Mouse (Mus musculus): ENCODE results near the gene Hlcs. TPM values are rescaled to one million over a fixed set of nuclear protein-coding genes. Genes with fewer than 3 reads are reported as not detected.
"Not testable (repeated sequence)": the region's sequence is repeated elsewhere in the genome, so short reads cannot be mapped to it uniquely, and the experiment has no call there.

Hlcs gene
- total RNA-seq (2015; ENCODE audit: low replicate concordance) (0.36 and 1.3 TPM in 2 replicates), total RNA-seq (2017; ENCODE audit: low replicate concordance) (0.64 and 5.1 TPM in 2 replicates)

DNA sequence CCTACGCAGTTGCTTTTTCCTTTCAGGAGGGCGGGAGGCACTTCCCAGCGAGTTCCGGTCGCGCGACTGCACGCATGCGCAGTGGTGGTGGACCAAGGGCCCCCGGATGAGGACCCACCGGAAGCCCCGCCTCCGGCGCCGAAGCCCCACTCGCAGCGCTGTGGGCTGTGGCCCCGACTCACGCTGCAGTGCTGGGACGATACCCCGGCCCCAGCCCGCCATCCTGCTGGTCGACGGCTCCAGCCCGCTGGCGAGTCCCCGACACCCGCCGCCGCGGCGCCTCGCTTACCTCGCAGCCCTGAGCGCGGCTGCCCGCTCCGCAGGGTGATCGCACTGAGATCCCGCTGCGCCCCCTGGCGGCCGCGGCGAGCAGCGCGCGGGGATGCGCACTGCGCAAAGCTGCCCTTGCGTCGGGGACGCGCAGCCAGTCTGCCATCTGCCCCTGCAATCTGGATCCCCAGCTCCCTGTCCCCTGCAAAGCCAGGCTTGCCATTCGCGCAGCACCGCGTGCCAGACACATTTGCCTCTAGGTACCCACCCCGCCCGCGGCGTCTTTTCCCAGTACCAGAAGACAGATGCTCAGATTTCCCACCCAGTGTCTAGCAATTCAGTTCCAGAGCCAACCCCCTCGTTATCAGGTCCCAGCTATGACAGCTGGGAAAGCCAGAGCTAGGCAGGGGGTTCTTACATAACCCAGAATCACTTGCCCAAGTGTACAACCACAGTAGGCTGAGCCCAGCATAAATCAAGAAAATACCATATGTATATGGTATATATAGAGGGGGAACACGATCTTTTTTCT lies at the start of gene Hlcs:
Hlcs (minus strand) TSS at position 343 of the 802 bp plus-strand sequence.
- peak; percentile 93 for ATAC-seq (replicated peaks; ENCODE audit: low FRiP score, poor library complexity, severe bottlenecking)

DNA sequence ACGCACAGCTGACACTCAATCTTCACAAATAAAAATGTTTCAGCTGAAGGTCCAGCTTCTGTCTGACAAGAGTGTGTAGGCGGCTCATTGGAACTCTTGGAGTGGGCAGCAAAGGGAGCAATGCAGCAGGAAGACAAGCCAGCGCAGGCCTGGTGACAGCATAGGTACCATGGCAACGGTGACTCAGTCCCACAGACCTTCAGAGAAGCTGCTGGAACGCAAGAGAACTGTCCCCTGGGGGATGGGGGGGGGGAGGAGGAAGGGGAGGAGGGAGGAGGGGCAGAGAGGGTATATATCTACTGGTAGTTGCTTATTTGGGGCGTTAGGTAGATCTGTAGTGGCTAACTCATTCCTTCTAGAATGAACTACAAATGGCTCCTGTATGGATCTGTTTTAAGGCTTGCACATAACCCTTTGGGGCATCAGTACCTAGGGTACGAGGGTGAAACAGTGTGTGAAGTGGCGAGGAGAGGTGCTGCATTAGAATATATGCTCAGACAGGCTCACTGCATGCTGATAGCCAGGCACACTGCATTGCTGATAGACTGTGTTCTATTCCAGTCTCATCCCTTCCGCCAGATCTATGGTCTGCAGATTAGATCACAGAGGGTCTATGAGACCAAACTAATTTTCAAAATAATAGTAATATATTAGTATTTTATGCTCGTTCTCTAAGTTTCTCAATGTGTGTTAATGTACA lies 49.0 kb upstream of the Hlcs start:
- no peak for ATAC-seq (replicated peaks; ENCODE audit: low FRiP score, poor library complexity, severe bottlenecking)

DNA sequence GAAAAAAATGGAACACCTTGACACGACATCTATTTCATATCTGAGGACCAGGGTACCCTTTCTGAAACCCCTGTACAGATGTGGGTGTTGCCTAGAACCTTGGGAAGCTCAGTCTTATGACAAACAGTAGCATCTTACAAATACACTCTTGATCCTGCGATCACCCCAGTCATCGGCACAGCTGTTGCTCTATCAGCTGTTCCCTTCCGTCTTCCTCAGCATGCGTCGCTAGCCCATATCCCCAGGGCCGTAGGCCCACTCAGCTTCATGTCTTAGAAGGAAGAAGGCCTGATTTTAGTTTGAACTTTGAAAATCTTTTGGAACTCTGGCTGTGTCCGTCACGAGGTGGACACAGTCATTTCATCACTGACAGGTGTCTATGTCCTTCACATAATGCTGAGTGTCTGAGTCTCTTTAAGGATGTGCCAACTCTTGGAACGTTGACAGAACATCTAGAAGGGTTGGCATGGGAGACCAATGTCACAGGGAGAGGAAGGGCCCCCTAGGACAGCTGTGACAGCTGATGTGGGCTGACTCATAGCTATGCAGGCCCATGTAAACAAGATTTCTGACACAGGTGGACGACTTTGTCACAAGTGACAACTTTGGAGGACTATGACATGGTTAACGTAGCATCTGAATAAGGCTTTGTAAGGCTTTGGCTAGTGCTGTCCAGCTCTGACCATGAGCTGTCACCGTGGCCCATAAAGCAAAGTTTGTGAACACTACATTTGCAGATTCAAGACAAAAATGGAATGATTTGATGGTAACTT lies 47.4 kb upstream of the Hlcs start:
- no peak for ATAC-seq (replicated peaks; ENCODE audit: low FRiP score, poor library complexity, severe bottlenecking)

DNA sequence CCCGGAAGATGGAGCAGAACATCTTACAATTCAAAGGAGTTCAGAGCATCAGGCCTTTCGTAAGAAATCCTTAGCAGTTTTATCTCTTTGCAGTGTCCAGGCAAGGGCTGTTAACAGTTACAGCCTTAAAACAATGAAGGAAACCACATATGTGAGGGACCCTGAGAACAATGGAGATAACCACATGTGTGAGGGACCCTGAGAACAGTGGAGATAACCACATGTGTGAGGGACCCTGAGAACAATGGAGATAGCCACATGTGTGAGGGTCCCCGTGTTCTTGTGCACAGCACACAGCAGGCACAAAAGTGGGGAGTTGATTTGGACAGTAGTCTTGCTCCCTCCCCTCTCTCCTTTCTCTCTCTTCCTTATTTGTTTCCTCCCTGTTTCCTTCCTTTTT lies 44.7 kb upstream of the Hlcs start:
- ATAC-seq (replicated peaks; ENCODE audit: low FRiP score, poor library complexity, severe bottlenecking) = no peak

DNA sequence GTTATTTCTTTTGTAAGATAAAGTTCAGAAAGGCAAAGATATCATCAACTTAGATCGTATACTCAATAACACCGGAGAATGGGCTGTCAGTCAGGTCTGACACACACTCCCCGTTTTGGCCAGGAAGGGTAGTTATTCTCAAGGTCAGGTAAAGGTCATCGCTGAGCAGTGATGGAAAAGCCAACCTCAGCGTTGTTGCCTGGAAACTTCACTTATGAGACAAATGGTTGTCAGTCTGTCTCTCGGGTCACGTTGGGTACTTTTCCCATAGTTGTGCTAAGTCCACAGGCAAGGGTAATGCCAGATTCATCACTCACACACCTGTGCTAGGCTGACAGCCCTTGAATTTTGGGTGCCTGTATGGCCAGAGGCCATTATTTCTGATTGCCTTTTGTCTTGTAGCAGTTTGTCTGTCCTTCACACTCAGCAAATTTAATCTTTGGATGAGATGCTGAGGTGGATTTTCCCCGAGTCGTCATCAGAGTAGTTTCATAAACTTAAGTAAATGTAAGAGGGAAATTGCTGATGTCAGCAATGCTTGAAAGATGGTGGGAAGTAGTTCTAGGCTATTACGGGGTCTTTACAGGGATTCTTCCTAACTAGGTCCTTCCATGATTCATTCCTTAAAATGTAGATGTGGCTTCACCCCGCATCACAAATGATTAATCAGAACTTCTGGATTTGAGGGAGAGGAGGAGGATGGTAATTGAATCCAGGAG lies 43.6 kb upstream of the Hlcs start:
- no peak for ATAC-seq (replicated peaks; ENCODE audit: low FRiP score, poor library complexity, severe bottlenecking)

DNA sequence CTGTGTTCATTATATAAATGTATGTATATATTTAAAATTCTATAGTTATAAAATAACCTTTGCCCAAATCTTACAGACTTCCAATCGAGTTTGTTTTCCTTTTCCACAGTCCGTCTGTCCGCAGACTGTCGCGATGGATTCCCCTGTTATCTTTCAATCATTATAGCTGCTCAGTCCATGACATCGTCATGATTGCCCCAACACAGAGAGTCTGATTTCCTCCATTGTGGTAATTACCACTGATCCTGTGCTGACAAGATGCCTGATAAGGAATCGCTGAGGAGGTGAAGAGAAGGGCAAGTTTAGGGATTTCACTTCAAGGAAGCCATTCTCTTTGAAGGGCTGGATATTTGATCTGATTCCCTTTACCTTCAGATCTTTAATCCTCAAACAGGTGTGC lies 42.7 kb upstream of the Hlcs start:
- no peak for ATAC-seq (replicated peaks; ENCODE audit: low FRiP score, poor library complexity, severe bottlenecking)

DNA sequence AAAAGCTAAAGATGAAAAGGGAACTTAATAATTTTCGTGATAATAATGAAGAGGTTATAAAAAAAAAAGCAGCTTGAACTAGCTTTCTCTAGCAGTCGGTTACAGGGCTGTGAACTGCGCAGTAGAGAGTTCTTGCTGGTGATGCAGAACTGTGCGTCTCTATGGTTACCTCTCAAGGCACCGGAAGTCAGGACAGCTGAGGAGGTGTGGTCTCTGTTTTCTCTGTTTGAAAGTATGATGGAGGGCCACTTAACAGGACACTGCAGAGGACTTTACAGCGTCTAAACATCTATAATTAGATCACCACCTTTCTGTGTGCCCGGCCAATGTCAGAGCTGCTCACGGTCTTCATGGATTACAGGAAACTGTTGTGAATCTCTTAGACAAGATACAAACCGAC lies 41.1 kb upstream of the Hlcs start:
- no peak for ATAC-seq (replicated peaks; ENCODE audit: low FRiP score, poor library complexity, severe bottlenecking)

DNA sequence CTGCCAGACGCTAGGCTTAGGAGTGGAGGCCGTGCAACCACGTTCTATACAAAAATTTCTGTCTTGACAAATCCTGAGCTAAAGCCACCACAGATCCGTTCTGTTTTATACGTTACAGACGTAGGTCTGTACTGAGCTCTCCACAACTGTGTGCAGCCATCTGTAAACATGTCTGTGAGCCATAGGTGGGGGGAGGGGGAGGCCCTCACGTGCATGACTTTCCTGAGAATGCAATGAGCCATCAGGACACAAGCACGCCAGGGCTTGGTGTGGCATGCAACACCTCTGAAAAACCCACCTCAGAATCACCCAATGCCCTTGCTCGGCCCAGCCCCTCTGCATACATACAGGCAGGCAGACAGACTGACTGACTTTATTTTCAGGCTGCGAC lies 36.9 kb upstream of the Hlcs start:
- no peak for ATAC-seq (replicated peaks; ENCODE audit: low FRiP score, poor library complexity, severe bottlenecking)

DNA sequence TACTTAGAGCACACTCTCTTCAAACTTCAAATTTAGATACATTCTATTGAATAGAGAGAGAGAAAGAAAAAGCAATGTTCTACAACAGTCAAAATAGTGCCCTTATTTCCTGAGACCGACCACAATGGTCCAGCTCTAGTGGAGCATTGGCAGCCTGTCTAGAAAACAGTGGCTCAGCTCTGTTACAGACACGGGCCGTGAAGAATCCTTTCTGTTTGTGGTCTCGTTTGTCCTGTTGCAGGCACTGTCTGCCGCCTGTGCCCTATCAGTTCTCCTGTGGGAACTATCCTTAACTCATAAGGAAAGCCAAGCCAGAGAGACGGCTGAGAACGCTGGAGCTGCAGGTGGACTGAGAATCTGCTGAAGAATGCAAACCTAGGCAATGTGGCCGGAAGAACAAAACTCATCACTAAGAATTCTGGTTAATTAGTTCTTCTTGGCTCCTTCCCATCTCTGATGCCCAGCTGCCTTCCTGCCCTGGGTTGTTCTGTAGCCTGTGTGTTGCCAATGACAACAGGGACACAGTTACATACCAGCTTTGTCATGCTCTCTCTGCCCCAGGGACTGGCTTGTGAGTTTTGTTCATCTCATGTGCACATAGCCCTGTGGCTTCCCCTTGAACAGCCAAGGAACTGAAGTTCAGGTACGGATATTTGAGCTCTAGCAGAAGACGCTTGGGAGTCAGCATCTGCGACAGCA lies 36.4 kb upstream of the Hlcs start:
- ATAC-seq (replicated peaks; ENCODE audit: low FRiP score, poor library complexity, severe bottlenecking) = no peak

DNA sequence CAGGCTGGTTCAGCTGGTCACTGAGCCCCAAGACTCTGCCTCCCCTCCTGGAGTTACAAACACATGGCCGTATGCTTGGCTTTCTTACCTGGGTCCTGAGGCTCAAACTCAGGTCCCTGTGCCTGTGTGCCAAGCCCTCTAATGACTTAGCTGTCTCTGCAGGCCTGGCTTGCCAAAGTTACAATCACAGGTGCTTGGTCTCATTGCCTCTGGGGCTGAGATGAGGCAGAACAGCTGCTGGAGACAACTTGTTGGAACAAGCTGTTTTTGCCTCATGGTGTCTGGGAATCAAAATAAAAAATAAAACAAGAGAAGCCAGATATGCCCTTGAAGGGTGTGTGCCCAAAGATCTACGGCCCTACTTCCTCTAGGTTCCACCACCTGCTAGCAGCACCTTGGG lies 35.4 kb upstream of the Hlcs start:
- ATAC-seq (replicated peaks; ENCODE audit: low FRiP score, poor library complexity, severe bottlenecking) = no peak

DNA sequence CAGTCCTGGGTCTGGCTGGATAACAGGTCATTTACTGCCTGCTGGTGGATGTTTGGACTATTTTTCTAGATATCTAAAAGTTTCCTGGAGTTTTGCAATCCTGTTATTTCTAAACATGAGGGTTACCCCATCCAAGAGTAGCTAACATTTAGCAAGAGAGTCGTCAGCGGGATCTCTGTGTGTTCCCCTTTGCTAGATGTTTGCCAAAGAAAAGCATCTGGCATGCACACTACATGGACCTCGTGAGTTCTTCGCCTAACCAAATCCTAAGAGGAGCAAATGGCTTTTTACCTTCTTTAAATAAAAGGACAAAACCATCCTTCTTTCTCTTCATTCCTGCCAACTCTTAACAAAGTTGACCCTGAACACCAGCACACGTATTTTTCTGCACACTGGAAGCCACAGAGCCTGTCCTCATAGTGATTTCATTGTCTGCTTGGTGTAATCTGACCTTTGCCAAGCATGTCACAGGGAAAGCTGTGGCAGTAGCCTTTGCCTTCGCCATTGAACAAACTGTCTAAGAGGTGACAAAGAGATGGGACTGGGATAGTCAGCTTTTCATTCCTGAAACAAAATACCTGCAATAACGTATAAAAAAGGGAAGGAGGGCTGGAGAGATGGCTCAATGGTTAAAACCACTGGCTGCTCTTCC lies 33.8 kb upstream of the Hlcs start:
- no peak for ATAC-seq (replicated peaks; ENCODE audit: low FRiP score, poor library complexity, severe bottlenecking)

DNA sequence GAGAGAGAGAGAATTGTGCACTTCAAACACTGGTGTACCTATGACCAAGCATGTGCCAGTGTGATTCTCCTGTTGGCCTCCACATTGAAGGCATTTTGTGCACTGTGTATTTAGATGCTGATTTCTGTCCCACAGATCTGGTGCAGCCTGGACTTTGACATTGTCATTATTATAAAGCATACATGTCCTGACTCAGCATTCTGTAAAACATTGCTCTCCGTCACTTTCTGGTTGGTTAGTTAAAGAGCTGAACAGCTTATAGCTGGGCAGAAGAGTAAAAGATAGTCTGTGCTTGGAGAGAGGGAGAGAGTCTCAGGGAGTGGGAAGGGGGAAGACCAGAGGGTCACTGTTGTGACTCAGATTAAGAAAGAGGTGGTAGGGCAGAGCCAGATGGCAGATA lies 32.4 kb upstream of the Hlcs start:
- ATAC-seq (replicated peaks; ENCODE audit: low FRiP score, poor library complexity, severe bottlenecking) = no peak

DNA sequence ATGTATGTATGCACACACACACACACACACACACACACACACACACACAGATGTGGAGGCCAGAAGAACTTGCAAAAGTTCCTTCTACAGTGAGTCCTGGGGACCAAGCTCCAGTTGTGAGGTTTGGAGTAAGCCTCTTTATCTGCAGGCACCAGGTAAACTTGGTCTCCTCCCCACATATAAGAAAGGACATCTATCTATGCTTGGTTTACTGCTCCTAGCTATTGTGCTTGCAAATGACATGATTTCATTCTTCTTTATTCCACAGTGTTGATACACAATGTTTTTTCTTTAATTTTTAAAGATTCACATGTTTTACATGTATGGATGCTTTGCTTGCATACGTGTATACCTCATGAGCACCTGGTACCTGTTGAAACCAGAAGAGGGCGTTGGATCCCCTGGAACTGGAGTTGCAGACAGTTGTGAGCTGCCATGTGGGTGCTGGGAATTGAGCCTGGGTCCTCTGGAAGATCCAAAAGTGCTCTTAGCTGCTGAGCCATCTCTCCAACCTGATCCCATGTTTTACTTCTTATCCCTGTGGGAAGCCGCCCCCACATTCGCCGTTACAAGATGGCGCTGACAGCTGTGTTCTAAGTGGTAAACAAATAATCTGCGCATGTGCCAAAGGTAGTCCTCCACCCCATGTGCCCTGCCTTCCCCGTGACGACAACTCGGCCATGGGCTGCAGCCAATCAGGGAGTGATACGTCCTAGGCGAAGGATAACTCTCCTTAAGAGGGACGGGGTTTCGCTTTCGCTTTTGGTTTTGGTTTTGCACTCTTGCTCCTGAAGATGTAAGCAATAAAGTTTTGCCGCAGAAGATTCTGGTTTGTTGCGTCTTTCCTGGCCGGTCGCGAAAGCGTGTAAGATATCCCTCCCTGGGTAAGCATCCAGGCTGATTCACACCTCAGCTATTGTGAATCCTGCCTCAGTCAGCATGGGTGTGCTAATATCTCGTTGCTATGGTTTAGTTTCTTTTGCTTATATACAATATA lies 26.1 kb upstream of the Hlcs start:
- not testable (repeated sequence) for ATAC-seq (replicated peaks; ENCODE audit: low FRiP score, poor library complexity, severe bottlenecking)

DNA sequence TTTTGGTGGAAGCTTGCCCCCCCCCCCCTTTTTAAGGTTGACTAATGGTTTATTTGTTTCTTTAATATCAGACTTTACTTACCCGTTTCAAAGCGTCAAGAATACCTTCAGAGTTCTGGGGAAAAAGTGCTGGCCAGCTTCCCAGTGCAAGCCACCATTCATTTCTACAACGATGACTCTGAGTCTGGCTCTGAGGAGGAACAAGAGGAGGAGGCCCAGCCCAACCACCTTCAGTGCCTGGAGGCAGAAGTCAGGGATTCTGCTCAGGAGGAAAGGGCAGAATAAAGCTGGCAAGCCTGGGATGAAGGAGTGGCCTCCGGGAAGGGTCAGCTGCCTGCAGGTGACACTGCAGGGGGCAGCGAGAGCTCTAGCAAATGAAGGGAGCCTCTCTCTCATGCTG lies 22.3 kb upstream of the Hlcs start:
- ATAC-seq (replicated peaks; ENCODE audit: low FRiP score, poor library complexity, severe bottlenecking) = no peak

DNA sequence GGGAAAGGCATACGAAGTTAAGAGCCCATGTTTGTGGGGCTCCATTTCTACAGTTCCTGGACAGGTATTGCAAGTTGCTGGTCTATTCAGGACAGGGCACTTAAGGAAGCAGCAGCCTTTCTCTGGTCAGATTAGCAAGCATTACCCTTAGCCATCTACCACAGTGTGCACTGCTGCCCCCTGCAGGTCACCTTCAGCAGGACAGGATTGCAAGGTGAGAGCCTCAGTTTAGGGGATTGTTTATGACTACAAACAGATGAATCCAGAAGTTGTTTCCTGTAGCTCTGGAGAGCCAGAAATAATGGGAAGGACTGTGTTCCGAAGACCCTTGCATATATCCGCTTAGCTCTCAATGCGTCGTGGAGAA lies 18.5 kb upstream of the Hlcs start:
- ATAC-seq (replicated peaks; ENCODE audit: low FRiP score, poor library complexity, severe bottlenecking) = peak; percentile 77; the same call in 1 of the 2 replicates

DNA sequence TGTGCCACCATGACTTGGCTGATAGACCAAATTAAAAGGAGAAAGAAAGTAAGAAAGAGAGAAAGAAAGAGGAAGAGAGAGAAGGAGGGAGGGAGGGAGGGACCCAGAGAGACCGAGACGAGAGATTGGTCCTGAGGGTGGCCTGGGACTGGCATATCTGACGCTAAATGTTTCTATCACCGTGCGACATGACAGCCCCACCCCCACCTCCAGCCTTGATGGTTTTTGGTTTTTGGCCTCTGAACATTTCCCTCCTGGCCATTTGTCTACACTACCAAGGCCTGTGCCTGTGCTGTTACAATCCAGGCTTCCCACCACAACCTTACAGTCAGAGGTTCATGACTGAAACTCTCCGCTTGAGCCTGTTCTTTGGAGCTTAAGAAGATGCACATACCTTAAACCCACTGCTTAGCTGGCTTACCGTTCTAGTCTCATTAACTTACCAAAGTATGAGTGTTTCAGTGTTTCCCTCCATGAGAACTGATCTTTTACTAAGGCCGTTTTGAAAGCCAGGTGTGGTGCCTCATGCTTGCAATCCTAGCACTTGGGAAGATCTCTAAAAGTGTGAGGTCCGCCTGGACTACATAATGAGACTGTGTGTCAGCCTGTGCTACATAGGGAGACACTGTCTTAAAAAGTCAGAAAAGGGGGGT lies 18.0 kb upstream of the Hlcs start:
- 0 out of 2 replicates have a peak, but pooled peaks have one; percentile 8 for ATAC-seq (replicated peaks; ENCODE audit: low FRiP score, poor library complexity, severe bottlenecking)

DNA sequence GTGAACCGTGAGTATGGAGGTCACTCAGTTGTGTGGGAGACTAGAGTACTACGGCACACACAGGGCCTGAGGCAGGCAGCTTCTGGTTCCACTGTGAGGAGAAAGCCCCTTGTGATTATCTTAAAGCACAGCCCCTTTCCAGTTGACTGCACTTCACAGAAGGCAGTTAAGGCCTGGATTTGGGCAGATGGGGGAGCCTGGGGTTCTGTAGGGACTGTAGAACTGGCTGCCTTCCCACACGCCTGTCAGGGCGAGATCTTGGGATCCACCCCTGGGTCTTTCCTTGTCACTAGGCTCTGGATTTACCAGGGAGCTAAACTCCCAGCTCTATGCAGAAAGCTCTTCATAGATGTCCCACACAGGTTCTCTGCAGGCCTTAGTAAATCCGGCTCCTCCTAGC lies 17.1 kb upstream of the Hlcs start:
- no peak for ATAC-seq (replicated peaks; ENCODE audit: low FRiP score, poor library complexity, severe bottlenecking)

All from erythroid progenitor cell, adult 5-6 weeks (primary cell).